In genomic region chr5:134746201-134746600, GRCm38 (mm10) we compare ENCODE assay signal across 14 mouse cellular contexts. TPM values are rescaled to one million over a fixed set of nuclear protein-coding genes. Genes with fewer than 3 reads are reported as not detected.
DNase-seq lines count a peak whose midpoint lies in the region; ATAC-seq and TF ChIP-seq lines count a peak whose summit lies in the region.
"Had no signal": no experiment of that assay in that cellular context is flagged by ENCODE, and none has a peak within 500 bp of the region (broad histone marks: within the 10 kb centered on the region; RNA-seq: fewer than 3 reads in every experiment).

No protein-coding gene starts in this region.

- intact Hi-C loops in heart, postnatal 25 days (cut with DNase I), result loop anchor here (5.0 kb wide), 1 partner anchor 221 kb away; no protein-coding TSS in a partner anchor
- intact Hi-C loops in left cerebral cortex, postnatal 36 days (cut with DNase I), result loop anchor here (5.0 kb wide), 1 partner anchor 156 kb away; no protein-coding TSS in a partner anchor

- no peak for DNase-seq in heart, postnatal 25 days (ENCODE audit: low spot score)
- no peak for DNase-seq in limb, embryonic 11.5 days (ENCODE audit: low spot score)
- DNase-seq in limb, embryonic 10.5 days (ENCODE audit: low spot score), result no peak
- DNase-seq in embryonic facial prominence, embryonic 14.5 days (ENCODE audit: low spot score), result no peak
- no peak for DNase-seq in limb, embryonic 14.5 days (ENCODE audit: low spot score)
- DNase-seq in left cerebral cortex, postnatal 36 days (ENCODE audit: low spot score in 2 of 2), result no peak
- no peak for DNase-seq in MN1 (ENCODE audit: low spot score)
- DNase-seq: adrenal gland, postnatal 10 days; cerebellum, adult 11-12 months; kidney, postnatal 14 days; liver, postnatal 0 days had no signal

- no peak for TF ChIP-seq POLR2A in limb, embryonic 14.5 days (IDR thresholded peaks at IDR 0.05; ENCODE audit: borderline replicate concordance, extremely low read depth, insufficient read depth, insufficient read length)

- H3K9ac ChIP-seq in heart, embryonic 12.5 days, result peak overlapping the region; percentile 60; the same call in 1 of the 2 replicates
- no peak overlapping the region for H3K9ac ChIP-seq in limb, embryonic 11.5 days (ENCODE audit: low read length)
- H3K9ac ChIP-seq in embryonic facial prominence, embryonic 14.5 days (ENCODE audit: low read depth, low read length), result peak overlapping the region; percentile 85
- 0 out of 2 replicates have a peak overlapping the region, but pooled peaks have one; percentile 72 for H3K9ac ChIP-seq in limb, embryonic 14.5 days (ENCODE audit: low read depth, low read length, severe bottlenecking)
- H3K9ac ChIP-seq: liver, postnatal 0 days had no signal

- H3K4me1 ChIP-seq in heart, embryonic 12.5 days (replicated peaks), result peaks cover 32% of the 10 kb centered on the region
- peaks cover 20% of the 10 kb centered on the region for H3K4me1 ChIP-seq in limb, embryonic 11.5 days (ENCODE audit: control insufficient read depth, insufficient read depth, low read length)
- H3K4me1 ChIP-seq in limb, embryonic 10.5 days, result peaks cover 47% of the 10 kb centered on the region
- H3K4me1 ChIP-seq in embryonic facial prominence, embryonic 14.5 days (ENCODE audit: control insufficient read depth, insufficient read depth, low read length), result peaks cover 66% of the 10 kb centered on the region
- peaks cover 45% of the 10 kb centered on the region for H3K4me1 ChIP-seq in limb, embryonic 14.5 days (ENCODE audit: control insufficient read depth, insufficient read depth, low read length)

- peak overlapping the region; percentile 46 for H3K4me3 ChIP-seq in heart, embryonic 12.5 days
- no peak overlapping the region; the same call in 1 of the 2 replicates for H3K4me3 ChIP-seq in limb, embryonic 11.5 days (ENCODE audit: low read depth, low read length)
- no peak overlapping the region for H3K4me3 ChIP-seq in limb, embryonic 10.5 days
- peak overlapping the region; percentile 57 for H3K4me3 ChIP-seq in embryonic facial prominence, embryonic 14.5 days (ENCODE audit: low read depth, low read length)
- H3K4me3 ChIP-seq in limb, embryonic 14.5 days (replicated peaks; ENCODE audit: low read length), result peak overlapping the region; percentile 55
- H3K4me3 ChIP-seq: myocyte had no signal

- no peaks in the 10 kb centered on the region for H3K36me3 ChIP-seq in heart, embryonic 12.5 days
- H3K36me3 ChIP-seq in limb, embryonic 11.5 days (ENCODE audit: control insufficient read depth, insufficient read depth, low read length), result no peaks in the 10 kb centered on the region
- H3K36me3 ChIP-seq in limb, embryonic 10.5 days, result no peaks in the 10 kb centered on the region
- H3K36me3 ChIP-seq in embryonic facial prominence, embryonic 14.5 days (ENCODE audit: control insufficient read depth, insufficient read depth, low read length), result no peaks in the 10 kb centered on the region
- H3K36me3 ChIP-seq in limb, embryonic 14.5 days (ENCODE audit: control insufficient read depth, insufficient read depth, low read length), result no peaks in the 10 kb centered on the region

- H3K4me2 ChIP-seq in heart, embryonic 12.5 days, result peak overlapping the region; percentile 70
- H3K4me2 ChIP-seq in limb, embryonic 11.5 days (ENCODE audit: low read depth, severe bottlenecking), result peak overlapping the region; percentile 71; the same call in 1 of the 2 replicates
- H3K4me2 ChIP-seq in embryonic facial prominence, embryonic 14.5 days (ENCODE audit: low read depth, low read length), result peak overlapping the region; percentile 90
- peak overlapping the region; percentile 81 for H3K4me2 ChIP-seq in limb, embryonic 14.5 days (replicated peaks; ENCODE audit: low read depth, low read length, severe bottlenecking)

- ATAC-seq in heart, embryonic 12.5 days (ENCODE audit: insufficient number of reproducible peaks, low FRiP score), result no peak
- ATAC-seq in limb, embryonic 11.5 days (ENCODE audit: insufficient number of reproducible peaks, low FRiP score, low TSS enrichment, low read depth), result no peak
- no peak for ATAC-seq in embryonic facial prominence, embryonic 14.5 days (ENCODE audit: low read depth)
- no peak for ATAC-seq in limb, embryonic 14.5 days (ENCODE audit: low FRiP score, low read depth)
- ATAC-seq: liver, postnatal 0 days; Patski had no signal

- H3K9me3 ChIP-seq in heart, embryonic 12.5 days (replicated peaks), result no peaks in the 10 kb centered on the region
- H3K9me3 ChIP-seq in limb, embryonic 11.5 days (ENCODE audit: control insufficient read depth, low read length), result no peaks in the 10 kb centered on the region
- H3K9me3 ChIP-seq in limb, embryonic 10.5 days (replicated peaks), result no peaks in the 10 kb centered on the region
- H3K9me3 ChIP-seq in embryonic facial prominence, embryonic 14.5 days (ENCODE audit: control insufficient read depth, low read length), result no peaks in the 10 kb centered on the region
- no peaks in the 10 kb centered on the region for H3K9me3 ChIP-seq in limb, embryonic 14.5 days (ENCODE audit: control insufficient read depth, low read length)

- no peak overlapping the region for H3K27ac ChIP-seq in heart, embryonic 12.5 days (ENCODE audit: poor library complexity, severe bottlenecking)
- no peak overlapping the region for H3K27ac ChIP-seq in limb, embryonic 11.5 days (replicated peaks; ENCODE audit: low read depth, low read length)
- H3K27ac ChIP-seq in limb, embryonic 10.5 days, result no peak overlapping the region
- H3K27ac ChIP-seq in embryonic facial prominence, embryonic 14.5 days (replicated peaks; ENCODE audit: low read depth, low read length), result peak overlapping the region; percentile 86; the same call in 1 of the 2 replicates
- H3K27ac ChIP-seq in limb, embryonic 14.5 days (replicated peaks; ENCODE audit: low read depth, low read length), result no peak overlapping the region

- 66% methylated on average over 10 of the region's 10 CpGs for WGBS in heart, embryonic 12.5 days
- WGBS in limb, embryonic 11.5 days, result 68% methylated on average over 10 of the region's 10 CpGs
- 75% methylated on average over 10 of the region's 10 CpGs for WGBS in limb, embryonic 10.5 days
- WGBS in embryonic facial prominence, embryonic 14.5 days, result 64% methylated on average over 10 of the region's 10 CpGs
- WGBS in limb, embryonic 14.5 days, result 58% methylated on average over 10 of the region's 10 CpGs

- peaks cover 35% of the 10 kb centered on the region for H3K27me3 ChIP-seq in heart, embryonic 12.5 days (replicated peaks)
- H3K27me3 ChIP-seq in limb, embryonic 11.5 days (ENCODE audit: control insufficient read depth, insufficient read depth, low read length), result no peaks in the 10 kb centered on the region
- H3K27me3 ChIP-seq in limb, embryonic 10.5 days (ENCODE audit: low read depth, poor library complexity, severe bottlenecking), result peaks cover 68% of the 10 kb centered on the region
- H3K27me3 ChIP-seq in embryonic facial prominence, embryonic 14.5 days (replicated peaks; ENCODE audit: control insufficient read depth, insufficient read depth, low read length), result no peaks in the 10 kb centered on the region
- no peaks in the 10 kb centered on the region for H3K27me3 ChIP-seq in limb, embryonic 14.5 days (ENCODE audit: control insufficient read depth, insufficient read depth, low read length)

RNA-seq across cellular contexts. Expression of gene Eln, which starts 0.9 kb away (rescaled TPM):
- polyA plus RNA-seq in heart, embryonic 12.5 days (2016; fragmentation: Nextera tagmentation; extraction: Ambion mirVana), result 147 and 150 TPM in 2 replicates
- 100 to 1,000 TPM; 147 to 183 TPM for total RNA-seq in heart, postnatal 25 days (2021)
- polyA plus RNA-seq in limb, embryonic 11.5 days (2014; fragmentation: Nextera tagmentation; extraction: Ambion mirVana), result 3.8 and 4.2 TPM in 2 replicates
- polyA plus RNA-seq in limb, embryonic 10.5 days (2016; fragmentation: Nextera tagmentation; extraction: Ambion mirVana), result 1.0 and 4.2 TPM in 2 replicates
- polyA plus RNA-seq in embryonic facial prominence, embryonic 14.5 days (2014; fragmentation: Nextera tagmentation; extraction: Ambion mirVana), result 152 and 188 TPM in 2 replicates
- 249 and 296 TPM in 2 replicates for polyA plus RNA-seq in limb, embryonic 14.5 days (2012; rRNA removed)
- polyA plus RNA-seq in limb, embryonic 14.5 days (2014; fragmentation: Nextera tagmentation; extraction: Ambion mirVana), result 115 and 121 TPM in 2 replicates
- 10 to 100 TPM; 11.6 to 17.0 TPM for total RNA-seq in left cerebral cortex, postnatal 36 days (2021)
- polyA plus RNA-seq: Patski had no signal

RNA-seq across cellular contexts. Expression of gene Limk1, which starts 57.8 kb away (rescaled TPM):
- polyA plus RNA-seq in heart, embryonic 12.5 days (2016; fragmentation: Nextera tagmentation; extraction: Ambion mirVana), result 3.4 and 4.4 TPM in 2 replicates
- 1 to 10 TPM; 4.7 to 5.0 TPM for total RNA-seq in heart, postnatal 25 days (2021)
- polyA plus RNA-seq in limb, embryonic 11.5 days (2014; fragmentation: Nextera tagmentation; extraction: Ambion mirVana), result 5.4 and 5.6 TPM in 2 replicates
- 4.4 and 5.3 TPM in 2 replicates for polyA plus RNA-seq in limb, embryonic 10.5 days (2016; fragmentation: Nextera tagmentation; extraction: Ambion mirVana)
- 6.2 and 8.5 TPM in 2 replicates for polyA plus RNA-seq in embryonic facial prominence, embryonic 14.5 days (2014; fragmentation: Nextera tagmentation; extraction: Ambion mirVana)
- polyA plus RNA-seq in limb, embryonic 14.5 days (2012; rRNA removed), result 31.9 and 40.2 TPM in 2 replicates
- 8.6 and 9.3 TPM in 2 replicates for polyA plus RNA-seq in limb, embryonic 14.5 days (2014; fragmentation: Nextera tagmentation; extraction: Ambion mirVana)
- 10 to 100 TPM; 63.2 to 71.6 TPM for total RNA-seq in left cerebral cortex, postnatal 36 days (2021)

Comparison
In these comparisons a context has a peak if more than half of its experiments do, and no peak if none do; other contexts are left out.
1. H3K4me3 ChIP-seq: peak in heart, embryonic 12.5 days (single experiment), embryonic facial prominence, embryonic 14.5 days (single experiment) and limb, embryonic 14.5 days (single experiment); none in limb, embryonic 11.5 days (single experiment) and limb, embryonic 10.5 days (single experiment).
2. RNA of gene Eln, which starts 0.9 kb away (polyA plus RNA-seq): 115 to 296 TPM in limb, embryonic 14.5 days, 152 to 188 TPM in embryonic facial prominence, embryonic 14.5 days and 147 to 150 TPM in heart, embryonic 12.5 days; 1.0 to 4.2 TPM in limb, embryonic 10.5 days and 3.8 to 4.2 TPM in limb, embryonic 11.5 days; every median in the first group is over 10 times any median in the second.
3. Peak in every context shown above with its lines, with median percentiles within 50 percentile points of each other: H3K4me2 ChIP-seq.